Mouse (Mus musculus) CH12.LX (cell line): ENCODE data around the gene Mfsd4b1.

Source experiments
- CTCF ChIP-seq, 2 experiments: IDR thresholded peaks in 1 of 2; conservative IDR thresholded peaks in 1 of 2; 2 replicates each; pipeline ENCODE4 v1.5.1; 2011 to 2012; ENCODE audit warnings: low read depth in 2 of 2, low read length in 2 of 2, improper control_type of control experiment in 1 of 2, inconsistent platforms in 1 of 2, mild to moderate bottlenecking in 1 of 2, moderate library complexity in 1 of 2
- E2F4 ChIP-seq: IDR thresholded peaks from 2 replicates; pipeline ENCODE4 v1.6.1; 2011; ENCODE audit warnings: low read depth, low read length, improper control_type of control experiment; ENCODE audit not compliant: insufficient replicate concordance
- POLR2A ChIP-seq: IDR thresholded peaks from 2 replicates; pipeline ENCODE4 v1.6.1; 2011; ENCODE audit warnings: low read depth, mild to moderate bottlenecking, improper control_type of control experiment, low read length
- SMC3 ChIP-seq: IDR thresholded peaks from 2 replicates; pipeline ENCODE4 v1.6.1; 2011; ENCODE audit warnings: low read depth, low read length, improper control_type of control experiment

- TF ChIP-seq POLR2A (no peak), CTCF (conservative IDR thresholded peaks at IDR 0.05 in 1 of 2, IDR thresholded peaks at IDR 0.05 in 1 of 2; ENCODE audit: low read depth in 2 of 2, low read length in 2 of 2) (no peak), E2F4 (no peak), SMC3 (no peak)
These were observed 9.9 kb upstream of the Mfsd4b1 start for GRCm38 (mm10) chr10:40034956-40035355.
